Mouse (Mus musculus) regulatory T cell (primary cell): ENCODE measurements around the gene Eepd1.

ENCODE experiments used
- in situ Hi-C: fragments of 300-600 bp; cut with MboI, MseI; formaldehyde crosslinking; loops from one replicate; pipeline ENCODE4 v1.15.1; 2025; ENCODE audit warnings: high pct_unique_total_duplicates

Eepd1 gene

DNA sequence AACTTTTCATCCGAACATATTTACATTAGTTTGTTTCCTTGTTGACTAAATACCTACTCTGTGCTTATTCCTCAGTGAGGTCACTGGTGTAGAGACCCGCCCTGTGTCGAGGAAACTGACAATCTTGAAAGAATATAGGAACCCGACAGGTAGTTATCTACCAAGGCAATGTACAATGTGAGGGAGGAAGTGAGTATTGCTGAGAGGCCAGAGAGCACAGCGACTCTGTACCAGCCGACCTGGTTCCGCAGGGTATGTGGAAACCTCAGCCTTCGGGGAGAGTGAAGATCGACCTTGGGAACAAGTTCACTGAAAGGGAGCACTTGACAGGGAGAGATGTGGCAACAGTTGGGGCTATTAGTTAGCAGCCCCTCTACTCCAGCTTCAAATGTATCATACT, 7.2 kb downstream of the Eepd1 start:
- in situ Hi-C loops = loop anchor here (5.0 kb wide), 2 partner anchors 291 to 351 kb away; no protein-coding TSS in a partner anchor

DNA sequence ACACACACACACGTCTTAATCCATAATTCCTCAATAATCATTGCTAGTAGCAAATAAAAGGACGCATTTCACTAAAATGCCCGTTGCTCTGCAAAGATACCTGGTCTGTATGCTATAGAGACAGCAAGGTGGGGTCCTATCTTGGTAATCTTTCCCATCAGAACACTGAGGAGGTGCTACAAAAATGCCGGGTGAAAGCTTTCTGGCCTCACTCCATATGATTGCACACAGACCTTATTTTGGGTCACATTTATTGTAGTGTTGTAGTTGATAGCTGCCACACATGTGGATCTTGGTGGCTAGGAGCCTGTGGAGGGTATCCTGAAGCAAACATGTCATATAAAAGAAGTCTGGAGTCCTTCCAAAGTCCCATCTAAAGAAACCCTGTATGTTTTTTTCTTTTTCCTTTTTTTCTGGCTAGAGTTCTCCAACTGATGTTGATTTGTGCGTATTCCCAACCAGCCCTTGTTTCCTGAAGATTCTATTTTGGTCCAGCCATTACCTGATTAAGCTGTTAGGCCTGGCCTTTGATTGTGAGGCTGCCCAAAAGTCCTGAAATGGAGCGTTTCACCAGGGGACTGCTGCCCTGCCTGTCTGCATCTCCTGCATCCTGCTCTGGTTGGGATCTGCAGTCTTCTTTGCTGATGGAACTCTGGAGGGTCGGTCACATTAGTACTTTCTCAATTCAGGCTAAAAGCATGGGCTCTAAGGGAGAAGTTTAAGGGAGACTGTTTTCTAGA, 8.0 kb downstream of the Eepd1 start:
- in situ Hi-C loops = loop anchor here (5.0 kb wide), 2 partner anchors 292 to 352 kb away; no protein-coding TSS in a partner anchor

DNA sequence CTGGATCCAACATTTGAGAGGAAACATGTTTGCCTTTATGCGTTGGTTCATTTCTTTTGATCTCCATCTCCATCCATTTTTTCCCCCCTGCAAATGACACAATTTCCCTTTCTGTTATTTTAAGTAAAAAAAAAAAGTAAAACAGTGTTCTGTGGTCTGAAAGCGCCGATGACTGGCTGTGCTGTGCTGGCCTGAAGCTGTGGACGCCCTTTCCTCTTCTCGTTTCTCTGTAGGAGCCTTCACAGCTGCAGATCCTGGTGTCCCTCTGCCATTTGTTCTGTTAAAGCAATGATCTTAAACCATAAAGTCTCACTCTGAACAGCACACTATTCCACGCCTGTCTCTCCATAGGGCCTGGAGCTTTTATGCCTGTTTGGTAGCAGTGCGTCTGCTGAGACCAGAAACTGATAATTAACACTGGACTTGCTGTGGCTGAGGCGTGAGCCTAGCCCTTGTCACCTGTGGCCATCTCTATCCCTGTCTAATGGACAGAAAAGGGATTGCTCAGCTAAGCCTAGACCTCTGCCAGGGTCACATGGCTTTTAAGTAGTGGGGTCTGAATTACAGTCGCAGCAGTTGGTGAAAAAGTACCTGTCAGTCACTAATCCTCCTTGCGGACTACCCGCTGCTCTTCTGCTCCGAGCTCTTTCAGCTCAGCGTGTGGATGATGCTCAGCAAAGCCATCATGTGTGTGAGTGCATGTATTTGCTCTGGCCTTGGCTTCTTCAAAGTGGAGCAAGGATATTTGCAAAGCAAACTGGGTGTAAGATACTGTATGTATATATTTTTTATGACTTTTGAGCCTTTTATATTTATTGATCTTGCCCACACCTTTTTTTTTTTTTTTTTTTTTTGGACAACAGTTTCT, 9.2 kb downstream of the Eepd1 start:
- in situ Hi-C loops = no loop called here

DNA sequence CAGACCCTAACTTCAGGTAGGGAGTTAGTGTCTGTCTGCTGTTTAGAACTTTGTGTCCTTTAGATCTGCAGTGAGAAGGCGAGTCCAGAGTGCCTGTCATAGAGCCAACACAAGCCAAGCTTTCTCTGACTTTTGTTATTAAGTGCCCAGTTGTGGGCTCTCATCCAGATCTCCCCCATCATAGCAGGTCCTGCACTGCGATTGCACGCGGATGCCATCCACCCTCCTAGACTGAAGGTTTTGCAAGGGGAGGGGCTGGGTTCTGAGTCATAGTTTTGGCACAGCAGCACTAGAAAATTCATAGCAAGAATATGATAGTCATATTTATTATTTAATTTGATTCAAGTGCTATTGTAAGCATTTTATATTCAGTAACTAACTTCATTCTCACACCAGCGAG, 12.6 kb downstream of the Eepd1 start:
- in situ Hi-C loops = no loop called here

DNA sequence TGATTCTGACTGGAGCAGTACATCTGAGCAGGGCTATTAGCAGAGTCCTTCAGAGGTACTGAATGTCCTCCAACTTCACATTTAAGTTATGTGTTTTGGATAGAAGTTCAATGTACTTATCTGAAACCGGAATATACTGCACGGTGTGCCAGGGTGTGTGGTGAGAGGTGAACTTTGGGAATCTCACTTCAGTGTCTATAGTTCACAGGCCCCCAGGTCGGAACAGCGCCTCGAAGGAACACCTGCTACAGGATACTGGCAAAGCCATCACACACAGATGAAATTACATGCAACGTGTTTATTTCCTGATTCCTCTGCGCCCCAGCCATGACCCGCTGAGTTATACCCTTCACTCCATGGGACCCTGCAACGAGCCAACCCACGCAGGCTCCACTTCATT, 14.3 kb downstream of the Eepd1 start:
- in situ Hi-C loops = no loop called here

DNA sequence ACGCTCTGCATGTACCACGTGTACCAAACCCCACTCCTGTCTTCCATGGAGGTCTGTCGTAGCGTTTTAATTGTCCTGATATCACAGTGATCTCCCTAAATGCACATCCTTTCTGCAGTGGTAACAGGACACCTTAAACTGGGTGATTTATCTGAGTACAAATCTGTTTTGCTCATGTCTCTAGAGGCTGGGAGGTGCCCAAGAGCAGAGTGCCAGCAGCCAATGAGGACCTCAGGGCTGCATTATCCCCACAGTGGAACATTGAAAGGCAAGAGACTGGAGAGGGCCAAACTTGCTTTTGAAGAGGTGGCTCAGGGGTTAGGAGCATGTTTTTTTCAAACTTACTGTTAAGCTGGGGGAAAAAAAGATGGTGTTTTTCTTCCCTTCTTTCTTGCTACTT, 14.8 kb downstream of the Eepd1 start:
- in situ Hi-C loops = no loop called here

DNA sequence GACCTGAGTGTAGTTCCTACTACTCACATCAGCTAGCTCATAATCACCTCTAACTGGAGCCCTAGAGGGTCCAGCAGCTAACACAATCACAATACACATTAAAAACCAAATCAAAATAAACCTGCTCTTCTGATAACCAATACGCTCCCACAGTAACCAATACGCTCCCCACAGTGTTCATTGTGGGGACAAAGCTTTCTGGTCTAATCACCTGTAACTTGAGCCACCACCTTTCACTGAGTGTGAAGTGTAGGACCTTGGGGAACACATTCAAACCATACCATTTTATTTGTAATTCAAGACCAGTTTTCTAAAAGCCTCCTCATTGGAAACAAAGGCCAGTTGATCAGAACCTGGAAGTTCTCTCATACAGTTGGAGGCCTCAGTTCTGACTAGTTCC, 15.4 kb downstream of the Eepd1 start:
- in situ Hi-C loops = no loop called here

DNA sequence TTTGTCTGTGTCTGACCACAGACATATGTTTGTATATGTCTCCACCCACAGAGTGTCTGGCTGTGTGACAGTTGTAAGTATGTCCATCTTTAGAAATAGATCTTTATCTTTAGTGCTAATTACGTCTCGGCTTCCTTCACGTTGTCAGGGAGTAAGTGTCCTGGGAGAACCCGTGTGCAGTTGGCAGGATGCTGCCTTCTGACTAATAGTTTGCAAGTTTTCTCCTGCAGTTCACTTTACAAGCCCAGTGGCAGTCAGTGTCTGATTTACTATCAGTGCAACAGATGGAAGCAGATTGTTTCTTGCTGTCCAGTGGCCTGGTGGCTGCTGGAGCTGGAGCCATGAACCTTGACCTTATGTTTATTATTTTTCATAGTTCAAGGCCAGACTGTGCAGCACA, 17.4 kb downstream of the Eepd1 start:
- in situ Hi-C loops = no loop called here

DNA sequence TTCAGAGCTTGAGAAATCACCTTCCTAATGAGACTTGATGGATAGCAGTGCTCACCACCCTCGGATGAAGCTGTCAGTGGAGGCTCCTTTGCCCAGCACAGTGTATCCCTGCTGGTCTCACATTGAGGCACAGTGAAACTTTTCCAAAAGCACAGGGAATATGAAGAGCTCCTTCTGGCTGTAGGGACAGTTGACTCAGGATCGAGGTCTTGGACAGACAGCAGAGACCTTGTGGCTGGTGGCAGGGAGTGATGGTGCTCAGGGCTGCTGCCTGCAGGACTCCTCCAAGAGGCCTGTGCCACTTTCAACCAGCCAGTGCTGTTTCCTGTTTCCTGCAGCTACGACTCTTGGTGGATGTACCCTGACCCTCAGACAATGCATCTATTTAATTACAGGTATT, 18.0 kb downstream of the Eepd1 start:
- in situ Hi-C loops = no loop called here

DNA sequence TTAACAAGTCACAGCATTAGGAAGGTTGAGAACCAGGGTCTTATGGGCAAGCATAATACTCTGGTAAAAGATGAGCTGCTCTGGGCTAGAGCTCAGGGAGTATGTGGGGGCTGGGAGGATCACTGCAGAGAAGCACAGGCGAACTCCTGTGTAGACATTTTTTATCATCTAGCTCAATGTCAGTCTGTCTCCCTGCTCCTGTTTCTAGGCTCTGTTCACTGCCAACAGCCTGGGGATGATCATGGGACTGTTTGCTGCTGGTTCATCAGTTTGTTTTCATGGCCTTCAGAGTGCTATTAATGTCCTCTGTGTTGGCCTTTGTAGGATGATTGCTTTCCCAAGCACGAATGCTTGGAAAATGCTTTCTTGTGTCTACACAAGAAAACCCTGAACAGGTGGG, 18.7 kb downstream of the Eepd1 start:
- in situ Hi-C loops = no loop called here

DNA sequence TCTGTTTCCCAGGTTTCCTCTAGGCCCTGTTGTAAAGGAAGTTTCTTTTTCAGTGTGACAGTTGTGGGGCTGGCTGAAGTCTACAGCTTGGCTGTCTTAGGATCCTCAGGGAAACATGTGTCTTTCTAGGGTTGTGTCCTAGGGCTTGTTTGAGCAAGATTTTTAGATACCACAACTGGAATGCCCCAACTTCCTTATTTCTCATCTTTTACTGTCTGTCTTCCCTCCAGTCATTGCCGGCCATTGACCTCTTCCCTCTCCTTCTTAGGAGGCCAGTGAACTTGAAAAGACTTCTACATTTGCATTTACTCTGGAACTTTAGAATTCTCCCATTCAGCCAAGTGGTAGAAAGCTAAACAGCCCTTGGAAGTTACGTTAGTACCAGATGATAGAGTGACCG, 27.5 kb downstream of the Eepd1 start:
- in situ Hi-C loops = no loop called here

DNA sequence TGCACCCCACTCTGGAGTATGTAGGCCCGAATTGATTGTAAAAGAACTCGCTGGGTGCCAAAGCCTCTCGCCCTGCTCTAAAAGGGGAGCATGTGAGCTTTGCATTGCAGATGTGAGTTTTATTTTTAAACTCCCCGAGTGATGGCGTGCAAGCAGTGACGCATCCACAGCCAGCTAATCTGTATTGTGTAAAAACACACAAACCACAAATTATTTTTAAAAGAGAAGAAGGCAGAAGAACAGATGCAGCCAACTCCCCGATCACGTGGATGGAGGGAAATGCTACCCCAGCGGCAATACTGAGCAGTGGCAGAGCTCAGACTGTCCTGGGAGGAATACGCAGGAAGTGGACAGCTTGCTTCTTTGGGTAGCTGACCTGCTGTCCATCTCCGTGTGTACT, 29.2 kb downstream of the Eepd1 start:
- in situ Hi-C loops = no loop called here

DNA sequence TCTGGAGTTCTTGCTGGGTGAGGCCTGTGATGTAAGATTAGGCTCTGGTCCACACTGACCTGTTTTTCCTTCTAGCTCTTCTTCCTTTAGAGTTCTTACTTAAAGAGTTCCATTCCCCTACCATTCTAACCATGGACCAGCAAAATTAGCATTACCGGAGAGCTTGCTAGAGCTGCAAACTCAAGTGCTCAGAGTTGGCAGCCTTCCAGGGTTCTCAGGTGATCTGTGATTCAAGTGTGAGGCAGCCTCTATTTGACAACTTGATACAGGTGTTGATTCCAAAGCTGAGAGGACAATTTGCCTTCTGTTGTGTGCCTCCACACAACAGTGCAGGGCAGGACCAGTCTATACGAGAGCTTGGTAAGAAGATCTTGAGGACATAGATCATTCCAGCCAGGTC, 31.7 kb downstream of the Eepd1 start:
- in situ Hi-C loops = no loop called here

DNA sequence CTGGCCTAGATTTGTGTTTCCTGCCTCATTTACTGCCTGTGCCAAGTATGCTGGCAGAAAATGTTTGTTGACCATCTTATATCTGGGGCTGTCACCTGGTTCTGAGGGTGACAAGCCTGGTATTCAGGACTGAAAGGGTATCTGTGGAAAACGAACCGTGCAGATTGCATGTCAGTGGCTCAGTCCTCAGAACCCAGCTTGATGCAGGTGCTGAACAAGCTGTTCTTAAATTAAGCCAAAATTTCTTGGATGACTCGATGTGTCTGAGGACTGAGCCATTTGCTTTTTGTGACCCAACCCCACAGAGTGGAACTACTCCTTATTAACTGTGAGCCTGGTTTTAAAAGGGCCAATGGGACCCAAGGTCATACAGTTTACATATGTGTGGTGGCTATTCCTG, 32.2 kb downstream of the Eepd1 start:
- in situ Hi-C loops = no loop called here

DNA sequence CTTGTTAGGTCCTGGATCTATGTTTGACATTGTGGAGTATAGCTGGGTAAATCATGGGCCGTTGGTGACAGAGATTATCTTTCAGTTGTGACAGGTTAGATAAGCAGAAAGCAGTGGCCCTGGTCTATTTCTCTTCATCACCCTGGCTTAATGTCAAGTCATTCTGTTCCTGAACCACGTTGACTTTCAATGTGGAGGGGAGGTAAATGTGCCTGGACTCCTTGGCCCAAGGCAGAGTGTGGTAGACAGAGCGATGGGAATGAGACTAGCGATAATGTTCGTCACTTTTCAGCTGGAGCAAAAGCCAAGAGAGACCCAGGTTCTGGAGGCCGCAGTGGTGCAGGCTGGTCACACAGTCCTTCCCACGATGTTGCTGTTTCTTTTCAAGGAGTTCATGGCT, 35.3 kb downstream of the Eepd1 start:
- in situ Hi-C loops = no loop called here

DNA sequence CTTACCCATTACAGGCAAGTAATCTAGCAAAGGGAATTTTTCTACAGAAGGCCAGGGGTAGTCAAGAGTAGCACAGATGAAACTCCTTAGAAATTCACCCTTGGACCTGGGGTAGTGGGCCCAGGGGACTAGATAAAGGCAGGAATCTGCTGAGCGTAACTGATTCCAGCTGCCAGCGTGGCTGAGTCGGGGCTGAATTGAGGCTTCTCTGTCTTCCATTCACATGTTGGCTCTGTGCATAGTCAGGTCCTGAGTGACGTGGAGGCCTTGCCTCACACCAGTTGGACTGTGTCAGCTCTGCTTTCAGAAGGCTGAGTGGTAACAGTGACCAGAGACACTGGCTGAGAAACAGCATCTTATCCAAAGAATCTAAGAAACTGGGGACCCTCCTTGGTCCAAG, 36.6 kb downstream of the Eepd1 start:
- in situ Hi-C loops = no loop called here

DNA sequence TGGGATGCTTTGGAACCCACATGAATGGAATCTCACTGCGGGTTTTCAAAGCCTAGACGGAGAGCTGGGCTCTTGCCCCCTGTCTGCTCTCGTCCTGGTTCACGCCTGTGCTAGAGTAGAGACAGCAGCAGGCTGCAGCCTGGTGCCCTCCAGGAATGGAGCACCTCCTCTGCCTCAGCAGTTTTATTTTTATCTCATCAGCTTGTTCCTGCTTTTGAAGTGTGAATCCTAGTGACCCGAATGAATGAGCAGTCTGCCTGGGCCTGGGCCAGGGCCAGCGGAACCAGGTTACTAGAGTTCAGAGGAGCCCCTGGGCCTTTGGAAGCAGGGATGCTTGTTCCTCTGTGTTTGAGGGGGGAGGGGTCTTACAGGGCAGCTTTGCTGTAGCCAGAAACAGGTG, 37.8 kb downstream of the Eepd1 start:
- in situ Hi-C loops = no loop called here

DNA sequence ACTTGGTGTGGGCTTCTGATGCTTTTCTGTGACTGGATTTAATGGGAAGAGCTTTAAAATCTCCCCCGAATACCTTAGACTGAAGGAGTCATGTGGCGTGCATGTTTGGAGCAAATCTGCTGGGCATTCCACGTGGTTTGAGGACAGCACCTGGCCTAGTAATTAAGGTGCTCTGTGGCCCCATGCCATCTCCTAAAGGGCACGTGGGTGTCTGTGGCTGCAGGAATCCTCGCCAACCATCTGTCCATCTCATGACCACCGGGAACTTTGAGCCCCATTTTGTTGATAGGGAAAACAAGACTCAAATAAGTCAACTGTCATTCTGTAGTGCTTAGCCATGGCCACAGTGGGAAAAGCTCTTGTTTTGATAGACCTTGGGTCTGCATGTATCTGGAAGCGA, 39.5 kb downstream of the Eepd1 start:
- in situ Hi-C loops = no loop called here

DNA sequence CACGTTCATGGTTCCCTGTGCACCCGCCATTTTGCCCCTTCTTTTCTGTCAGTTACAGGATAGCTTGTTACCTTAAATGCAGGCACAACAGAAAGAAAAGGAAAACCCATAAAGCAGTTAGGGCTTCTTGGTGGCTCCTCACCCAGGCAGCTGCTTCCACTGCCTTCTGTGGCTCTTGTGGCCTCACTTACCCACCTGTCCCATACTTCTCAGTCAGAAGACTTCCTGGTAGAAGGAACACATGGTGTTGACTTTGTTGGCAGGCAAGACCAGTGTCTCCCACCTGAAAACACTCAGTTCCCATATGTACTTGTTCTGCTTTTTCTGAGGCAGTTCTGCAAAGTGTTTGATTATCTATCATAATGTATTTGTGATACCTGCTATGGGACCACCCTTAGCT, 40.5 kb downstream of the Eepd1 start:
- in situ Hi-C loops = no loop called here

DNA sequence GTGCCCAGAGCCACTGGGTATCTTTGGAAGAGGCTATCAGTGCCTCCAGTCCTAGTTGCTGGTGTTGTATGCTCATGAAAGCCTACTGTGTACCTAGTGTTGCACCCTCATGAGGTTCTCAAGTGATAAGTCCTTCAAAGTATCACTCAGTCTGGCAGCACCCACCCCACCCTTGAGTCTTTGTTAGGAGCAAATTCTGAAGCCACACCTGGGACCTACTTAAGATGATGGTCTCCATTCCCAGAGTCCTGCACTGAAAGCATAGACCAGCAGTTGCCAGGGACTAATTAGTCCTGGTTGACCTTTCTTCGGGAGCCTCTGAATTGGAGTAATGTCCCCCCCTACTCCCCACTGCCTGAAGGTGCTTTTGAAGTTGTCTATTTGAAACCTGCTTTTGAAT, 45.2 kb downstream of the Eepd1 start:
- in situ Hi-C loops = no loop called here

DNA sequence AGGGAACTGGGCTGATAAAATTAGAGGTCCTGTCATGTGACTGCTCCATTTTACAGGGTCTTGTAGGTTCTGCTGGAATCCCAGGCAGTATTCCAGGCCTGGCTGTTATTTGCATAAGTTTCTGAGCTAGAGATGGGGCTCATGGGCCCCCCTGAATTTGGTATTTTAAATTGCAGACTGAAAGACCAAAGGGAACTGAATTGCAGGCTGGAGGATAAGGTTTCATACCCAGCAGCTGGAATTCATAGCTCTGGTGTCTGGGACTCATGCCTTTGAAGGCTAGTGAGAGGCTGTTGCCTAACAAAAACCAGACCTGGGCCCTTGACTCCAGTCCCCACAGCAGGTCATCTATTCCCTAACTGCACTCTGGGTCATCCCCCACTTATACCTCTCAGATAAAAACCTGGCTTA, 45.6 kb downstream of the Eepd1 start:
- in situ Hi-C loops = no loop called here

DNA sequence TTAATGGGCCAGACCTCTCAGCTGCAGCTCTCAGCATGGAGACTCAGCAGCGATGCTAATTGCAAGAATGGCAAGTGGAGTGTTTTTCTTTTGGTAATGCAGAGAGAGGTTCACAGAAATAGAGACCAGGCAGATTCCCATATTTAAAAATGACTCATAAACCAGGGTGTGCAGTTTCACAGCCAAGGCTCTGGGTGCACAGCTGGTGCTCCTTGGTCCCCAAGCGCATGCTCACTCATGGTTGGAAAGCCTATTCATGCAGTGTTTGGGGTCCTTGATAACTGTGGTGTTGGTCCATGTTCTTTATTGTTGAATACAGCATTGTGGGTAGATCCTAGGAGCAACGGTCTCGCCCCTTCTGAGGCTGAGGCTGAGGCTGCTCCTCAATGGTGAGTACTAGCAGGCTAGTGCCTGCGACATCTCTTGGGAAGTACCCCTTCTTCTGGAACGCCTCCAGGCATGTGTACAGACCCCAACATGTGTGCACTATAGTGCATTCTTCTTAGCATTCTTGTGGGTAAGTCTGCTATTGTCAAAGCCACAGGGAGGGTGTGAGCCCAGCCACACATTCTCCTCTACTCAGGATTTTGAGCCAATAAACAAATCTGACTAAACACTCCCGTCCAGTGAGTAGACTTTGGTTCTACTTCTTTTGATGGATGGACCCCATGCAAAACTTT, 46.2 kb downstream of the Eepd1 start:
- in situ Hi-C loops = no loop called here

DNA sequence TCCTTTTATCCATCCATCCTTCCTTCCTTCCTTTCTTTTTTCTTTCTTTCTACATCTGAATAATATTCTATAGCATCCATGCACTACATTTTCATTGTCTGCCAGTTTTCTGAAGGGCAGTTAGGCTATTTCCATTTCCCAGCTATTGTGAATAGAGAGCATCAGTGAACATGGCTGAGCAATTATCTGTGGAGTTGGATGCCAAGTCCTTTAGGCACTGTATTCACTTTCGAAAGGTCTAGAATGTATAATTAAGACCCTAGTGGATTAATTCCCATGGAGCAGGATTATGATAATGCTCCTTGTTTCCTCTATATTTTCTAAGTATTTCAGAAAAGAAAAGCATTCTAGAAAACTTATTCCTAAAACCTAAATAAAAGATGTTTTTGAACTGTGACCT, 50.3 kb downstream of the Eepd1 start:
- in situ Hi-C loops = no loop called here
